Mouse (Mus musculus): ENCODE results near the gene Epb41l1.

Epb41l1 gene

GRCm38 (mm10) chr2:156456386-156457342 is 36.0 kb downstream of the Epb41l1 start:
- DNase-seq (ENCODE audit: extremely low read depth, low read depth, low spot score) = peak; percentile 84

- DNase-seq (ENCODE audit: extremely low read depth, low read depth, low spot score) = no peak
Measured at GRCm38 (mm10) chr2:156457343-156457717, 36.6 kb downstream of the Epb41l1 start.

- DNase-seq (ENCODE audit: extremely low read depth, low read depth, low spot score) = no peak
Measured at GRCm38 (mm10) chr2:156460470-156460869, 39.8 kb downstream of the Epb41l1 start.

GRCm38 (mm10) chr2:156462154-156463029 is 41.7 kb downstream of the Epb41l1 start:
- no peak for DNase-seq (ENCODE audit: extremely low read depth, low read depth, low spot score)

- no peak for DNase-seq (ENCODE audit: extremely low read depth, low read depth, low spot score)
Measured at GRCm38 (mm10) chr2:156464416-156464815, 43.7 kb downstream of the Epb41l1 start.

- DNase-seq (ENCODE audit: extremely low read depth, low read depth, low spot score) = no peak
Measured at GRCm38 (mm10) chr2:156467538-156467937, 46.8 kb downstream of the Epb41l1 start.

GRCm38 (mm10) chr2:156468890-156469289 is 48.2 kb downstream of the Epb41l1 start:
- DNase-seq (ENCODE audit: extremely low read depth, low read depth, low spot score) = no peak

GRCm38 (mm10) chr2:156469508-156469907 is 48.8 kb downstream of the Epb41l1 start:
- no peak for DNase-seq (ENCODE audit: extremely low read depth, low read depth, low spot score)

- DNase-seq (ENCODE audit: extremely low read depth, low read depth, low spot score) = no peak
Measured at GRCm38 (mm10) chr2:156470938-156471337, 50.2 kb downstream of the Epb41l1 start.

GRCm38 (mm10) chr2:156472336-156472735 is 51.6 kb downstream of the Epb41l1 start:
- no peak for DNase-seq (ENCODE audit: extremely low read depth, low read depth, low spot score)

GRCm38 (mm10) chr2:156473696-156474095 is 53.0 kb downstream of the Epb41l1 start:
- no peak for DNase-seq (ENCODE audit: extremely low read depth, low read depth, low spot score)

GRCm38 (mm10) chr2:156474111-156474510 is 53.4 kb downstream of the Epb41l1 start:
- no peak for DNase-seq (ENCODE audit: extremely low read depth, low read depth, low spot score)

- DNase-seq (ENCODE audit: extremely low read depth, low read depth, low spot score) = peak; percentile 91
Measured at GRCm38 (mm10) chr2:156474891-156475284, 54.2 kb downstream of the Epb41l1 start.

GRCm38 (mm10) chr2:156475285-156476110 is 54.8 kb downstream of the Epb41l1 start:
- DNase-seq (ENCODE audit: extremely low read depth, low read depth, low spot score) = no peak

GRCm38 (mm10) chr2:156476111-156476747 is 55.5 kb downstream of the Epb41l1 start:
- DNase-seq (ENCODE audit: extremely low read depth, low read depth, low spot score) = no peak

GRCm38 (mm10) chr2:156476748-156477151 is 56.0 kb downstream of the Epb41l1 start:
- no peak for DNase-seq (ENCODE audit: extremely low read depth, low read depth, low spot score)

GRCm38 (mm10) chr2:156478046-156478690 is 57.5 kb downstream of the Epb41l1 start:
- no peak for DNase-seq (ENCODE audit: extremely low read depth, low read depth, low spot score)

- DNase-seq (ENCODE audit: extremely low read depth, low read depth, low spot score) = no peak
Measured at GRCm38 (mm10) chr2:156479833-156480232, 59.1 kb downstream of the Epb41l1 start.

- DNase-seq (ENCODE audit: extremely low read depth, low read depth, low spot score) = no peak
Measured at GRCm38 (mm10) chr2:156480267-156480666, 59.6 kb downstream of the Epb41l1 start.

- DNase-seq (ENCODE audit: extremely low read depth, low read depth, low spot score) = no peak
Measured at GRCm38 (mm10) chr2:156482299-156482698, 61.6 kb downstream of the Epb41l1 start.
